Mouse (Mus musculus): ENCODE data around the gene Tram2. TPM values are rescaled to one million over a fixed set of nuclear protein-coding genes. Genes with fewer than 3 reads are reported as not detected.
A peak's percentile ranks its signal among the peaks of the same experiment; 100 is the strongest.

Tram2 gene
- polyA plus RNA-seq, 1 experiment from 2014 or later = 3.6 TPM

GRCm38 (mm10) chr1:20973389-20973788 is 105.6 kb downstream of the Tram2 start:
- H3K9ac ChIP-seq (ENCODE audit: low read length) = no peak overlapping the region
- H3K9me3 ChIP-seq (ENCODE audit: control insufficient read depth, low read length) = no peaks in the 10 kb centered on the region
- H3K36me3 ChIP-seq (ENCODE audit: control insufficient read depth, insufficient read depth, low read length) = no peaks in the 10 kb centered on the region
- no peak overlapping the region for H3K4me3 ChIP-seq (ENCODE audit: low read depth, low read length)
- H3K4me1 ChIP-seq (replicated peaks; ENCODE audit: control insufficient read depth, insufficient read depth) = no peaks in the 10 kb centered on the region
- TF ChIP-seq EP300 (optimal IDR thresholded peaks at IDR 0.05) (no peak), CTCF (IDR thresholded peaks at IDR 0.05; ENCODE audit: low read depth) (no peak)
- 92% methylated on average over 6 of the region's 6 CpGs for WGBS
- ATAC-seq (ENCODE audit: low FRiP score, low TSS enrichment) (no peak), DNase-seq (ENCODE audit: low spot score) (no peak)
- H3K27me3 ChIP-seq (ENCODE audit: control insufficient read depth, insufficient read depth, low read length) = no peaks in the 10 kb centered on the region
- H3K4me2 ChIP-seq (replicated peaks; ENCODE audit: low read depth) = no peak overlapping the region
- no peak overlapping the region for H3K27ac ChIP-seq (replicated peaks)

GRCm38 (mm10) chr1:20969642-20970041 is 109.4 kb downstream of the Tram2 start:
- no peak for ATAC-seq (ENCODE audit: low FRiP score, low TSS enrichment)
- Histone ChIP-seq H3K9ac (ENCODE audit: low read length) (no peak overlapping the region), H3K4me3 (ENCODE audit: low read depth, low read length) (no peak overlapping the region), H3K4me2 (replicated peaks; ENCODE audit: low read depth) (no peak overlapping the region), H3K9me3 (ENCODE audit: control insufficient read depth, low read length) (no peaks in the 10 kb centered on the region), H3K27me3 (ENCODE audit: control insufficient read depth, insufficient read depth, low read length) (no peaks in the 10 kb centered on the region), H3K36me3 (ENCODE audit: control insufficient read depth, insufficient read depth, low read length) (no peaks in the 10 kb centered on the region), H3K27ac (replicated peaks) (no peak overlapping the region), H3K4me1 (replicated peaks; ENCODE audit: control insufficient read depth, insufficient read depth) (no peaks in the 10 kb centered on the region)
- DNase-seq (ENCODE audit: low spot score) = no peak
- no peak for TF ChIP-seq EP300 (optimal IDR thresholded peaks at IDR 0.05)
- TF ChIP-seq CTCF (IDR thresholded peaks at IDR 0.05; ENCODE audit: low read depth) = no peak
- 78% methylated on average over 2 of the region's 2 CpGs for WGBS

- ATAC-seq (ENCODE audit: low FRiP score, low TSS enrichment) (no peak), DNase-seq (ENCODE audit: low spot score) (no peak)
- H3K27me3 ChIP-seq (ENCODE audit: control insufficient read depth, insufficient read depth, low read length) = no peaks in the 10 kb centered on the region
- H3K4me3 ChIP-seq (ENCODE audit: low read depth, low read length) = no peak overlapping the region
- no peaks in the 10 kb centered on the region for H3K9me3 ChIP-seq (ENCODE audit: control insufficient read depth, low read length)
- no peak overlapping the region for H3K27ac ChIP-seq (replicated peaks)
- WGBS = 75% methylated on average over 3 of the region's 3 CpGs
- H3K4me1 ChIP-seq (replicated peaks; ENCODE audit: control insufficient read depth, insufficient read depth) = 0 out of 2 replicates have a peak, but pooled peaks cover 2% of the 10 kb centered on the region
- H3K9ac ChIP-seq (ENCODE audit: low read length) = no peak overlapping the region
- TF ChIP-seq CTCF (IDR thresholded peaks at IDR 0.05; ENCODE audit: low read depth) (no peak), EP300 (optimal IDR thresholded peaks at IDR 0.05) (no peak)
- H3K4me2 ChIP-seq (replicated peaks; ENCODE audit: low read depth) = no peak overlapping the region
- H3K36me3 ChIP-seq (ENCODE audit: control insufficient read depth, insufficient read depth, low read length) = no peaks in the 10 kb centered on the region
Measured at GRCm38 (mm10) chr1:20954876-20955275, 124.2 kb downstream of the Tram2 start.

- no peak for DNase-seq (ENCODE audit: low spot score)
- Histone ChIP-seq H3K4me1 (replicated peaks; ENCODE audit: control insufficient read depth, insufficient read depth) (0 out of 2 replicates have a peak, but pooled peaks cover 2% of the 10 kb centered on the region), H3K9me3 (ENCODE audit: control insufficient read depth, low read length) (no peaks in the 10 kb centered on the region), H3K27me3 (ENCODE audit: control insufficient read depth, insufficient read depth, low read length) (no peaks in the 10 kb centered on the region), H3K27ac (replicated peaks) (0 out of 2 replicates have a peak overlapping the region, but pooled peaks have one; percentile 40), H3K36me3 (ENCODE audit: control insufficient read depth, insufficient read depth, low read length) (no peaks in the 10 kb centered on the region), H3K9ac (ENCODE audit: low read length) (peak overlapping the region; percentile 70), H3K4me2 (replicated peaks; ENCODE audit: low read depth) (peak overlapping the region; percentile 67), H3K4me3 (ENCODE audit: low read depth, low read length) (peak overlapping the region; percentile 51)
- WGBS = 8% methylated on average over 16 of the region's 16 CpGs
- TF ChIP-seq CTCF (IDR thresholded peaks at IDR 0.05; ENCODE audit: low read depth) (no peak), EP300 (optimal IDR thresholded peaks at IDR 0.05) (no peak)
- ATAC-seq (ENCODE audit: low FRiP score, low TSS enrichment) = no peak; the same call in 1 of the 2 replicates
Measured at GRCm38 (mm10) chr1:20951799-20952198, 127.2 kb downstream of the Tram2 start.

GRCm38 (mm10) chr1:20951300-20951763 is 127.7 kb downstream of the Tram2 start, which contains the start of gene Efhc1:
Gene Efhc1, plus strand, starts transcription at chr1:20951626.
- H3K9ac ChIP-seq (ENCODE audit: low read length) = peak within 1 kb of the TSS; percentile 70
- H3K4me1 ChIP-seq (replicated peaks; ENCODE audit: control insufficient read depth, insufficient read depth) = 0 out of 2 replicates have a peak, but pooled peaks cover 2% of the 10 kb centered on the region
- H3K27me3 ChIP-seq (ENCODE audit: control insufficient read depth, insufficient read depth, low read length) = no peaks in the 10 kb centered on the region
- peak within 1 kb of the TSS; percentile 53; the same call in 1 of the 2 replicates for H3K27ac ChIP-seq (replicated peaks)
- WGBS = under 1% methylated on average over 21 of the region's 23 CpGs
- no peaks in the 10 kb centered on the region for H3K9me3 ChIP-seq (ENCODE audit: control insufficient read depth, low read length)
- H3K36me3 ChIP-seq (ENCODE audit: control insufficient read depth, insufficient read depth, low read length) = no peaks in the 10 kb centered on the region
- peak within 1 kb of the TSS; percentile 51 for H3K4me3 ChIP-seq (ENCODE audit: low read depth, low read length)
- peak; percentile 98 for ATAC-seq (ENCODE audit: low FRiP score, low TSS enrichment)
- H3K4me2 ChIP-seq (replicated peaks; ENCODE audit: low read depth) = peak within 1 kb of the TSS; percentile 67
- TF ChIP-seq CTCF (IDR thresholded peaks at IDR 0.05; ENCODE audit: low read depth) = peak; percentile 25; the same call in 1 of the 2 replicates
- no peak for TF ChIP-seq EP300 (optimal IDR thresholded peaks at IDR 0.05)
- DNase-seq (ENCODE audit: low spot score) = peak; percentile 95

Other genes starting within 250 kb of the Tram2 start
- gene Paqr8, start 188.6 kb downstream of the Tram2 start, polyA plus RNA-seq (2015; fragmentation: Nextera tagmentation; extraction: Ambion mirVana) = 10.5 and 12.1 TPM in 2 replicates
- gene Efhc1, start 127.6 kb downstream of the Tram2 start, polyA plus RNA-seq (2015; fragmentation: Nextera tagmentation; extraction: Ambion mirVana) = 1.5 and 1.7 TPM in 2 replicates
- gene Tmem14a, start 139.3 kb upstream of the Tram2 start, polyA plus RNA-seq (2015; fragmentation: Nextera tagmentation; extraction: Ambion mirVana) = 9.9 and 10.9 TPM in 2 replicates
- gene Gsta3, start 161.4 kb upstream of the Tram2 start, polyA plus RNA-seq (2015; fragmentation: Nextera tagmentation; extraction: Ambion mirVana) = 71.7 and 77.2 TPM in 2 replicates